Mouse (Mus musculus): ENCODE results near the gene Duox1.

DNA sequence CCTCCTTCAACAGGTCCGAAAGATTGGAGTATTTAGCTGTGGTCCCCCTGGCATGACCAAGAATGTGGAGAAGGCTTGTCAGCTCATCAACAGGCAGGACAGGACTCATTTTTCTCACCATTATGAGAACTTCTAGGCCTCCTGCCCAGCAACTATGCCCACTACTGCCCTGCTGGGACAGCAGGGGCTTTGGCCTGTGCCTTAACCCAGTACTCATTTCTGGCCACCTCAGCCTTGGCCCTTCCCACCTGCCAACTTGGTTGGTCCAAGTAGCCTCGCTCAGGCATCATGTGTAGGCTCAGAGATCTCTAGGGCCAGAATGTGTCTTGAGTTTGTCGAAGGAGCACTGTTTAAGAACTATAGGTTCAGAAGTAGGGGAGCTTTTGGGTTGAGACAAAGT, 31.8 kb downstream of the Duox1 start:
- TF ChIP-seq CTCF (IDR thresholded peaks at IDR 0.05; ENCODE audit: extremely low read depth, insufficient read length, insufficient replicate concordance, low read depth, low read length) (no peak), POLR2A (IDR thresholded peaks at IDR 0.05; ENCODE audit: low read depth, low read length) (no peak)

Data from small intestine, adult 2 months (tissue).